Mouse (Mus musculus): ENCODE measurements at regions not wholly inside any gene's neighbourhood (a gene's known extent, or its start where the extent isn't known, plus 50 kb on each side); places are given as distances from the start of the nearest gene placed in this dataset.

GRCm38 (mm10) chr15:68014605-68015305 is 1514.0 kb upstream of the Lrrc6 start:
- no peaks in the 10 kb centered on the region for H3K36me3 ChIP-seq (ENCODE audit: control insufficient read depth, insufficient read depth)
- H3K27me3 ChIP-seq (ENCODE audit: control insufficient read depth, insufficient read depth, low read depth, low read length), result no peaks in the 10 kb centered on the region
- H3K4me2 ChIP-seq (ENCODE audit: low read depth, low read length), result no peak overlapping the region
- 36% methylated on average over 2 of the region's 2 CpGs for WGBS (ENCODE audit: insufficient replicate concordance)
- ATAC-seq (ENCODE audit: low read depth), result no peak
- no peaks in the 10 kb centered on the region for H3K4me1 ChIP-seq (ENCODE audit: control insufficient read depth, low read depth, low read length)
- no peak overlapping the region for H3K9ac ChIP-seq (ENCODE audit: low read depth, low read length)
- H3K9me3 ChIP-seq (replicated peaks; ENCODE audit: control insufficient read depth, low read length), result no peaks in the 10 kb centered on the region
- H3K27ac ChIP-seq (ENCODE audit: low read length), result no peak overlapping the region
- no peak overlapping the region for H3K4me3 ChIP-seq (ENCODE audit: low read depth, low read length)

- no peaks in the 10 kb centered on the region for H3K9me3 ChIP-seq (replicated peaks; ENCODE audit: control insufficient read depth, low read length)
- no peak overlapping the region for H3K9ac ChIP-seq (ENCODE audit: low read depth, low read length)
- H3K27me3 ChIP-seq (ENCODE audit: control insufficient read depth, insufficient read depth, low read depth, low read length), result no peaks in the 10 kb centered on the region
- H3K4me2 ChIP-seq (ENCODE audit: low read depth, low read length), result no peak overlapping the region
- no peak overlapping the region for H3K4me3 ChIP-seq (ENCODE audit: low read depth, low read length)
- WGBS (ENCODE audit: insufficient replicate concordance), result 29% methylated on average over 1 of the region's 1 CpGs
- H3K27ac ChIP-seq (ENCODE audit: low read length), result no peak overlapping the region
- no peaks in the 10 kb centered on the region for H3K4me1 ChIP-seq (ENCODE audit: control insufficient read depth, low read depth, low read length)
- no peak; the same call in 1 of the 2 replicates for ATAC-seq (ENCODE audit: low read depth)
- H3K36me3 ChIP-seq (ENCODE audit: control insufficient read depth, insufficient read depth), result no peaks in the 10 kb centered on the region
Observed at GRCm38 (mm10) chr15:68011162-68011561, 1510.5 kb upstream of the Lrrc6 start.

GRCm38 (mm10) chr15:68010189-68010588 is 1509.5 kb upstream of the Lrrc6 start:
- H3K9me3 ChIP-seq (replicated peaks; ENCODE audit: control insufficient read depth, low read length), result no peaks in the 10 kb centered on the region
- no peaks in the 10 kb centered on the region for H3K4me1 ChIP-seq (ENCODE audit: control insufficient read depth, low read depth, low read length)
- H3K4me2 ChIP-seq (ENCODE audit: low read depth, low read length), result no peak overlapping the region
- no peak overlapping the region for H3K9ac ChIP-seq (ENCODE audit: low read depth, low read length)
- H3K4me3 ChIP-seq (ENCODE audit: low read depth, low read length), result no peak overlapping the region
- no peaks in the 10 kb centered on the region for H3K27me3 ChIP-seq (ENCODE audit: control insufficient read depth, insufficient read depth, low read depth, low read length)
- H3K27ac ChIP-seq (ENCODE audit: low read length), result no peak overlapping the region
- no peaks in the 10 kb centered on the region for H3K36me3 ChIP-seq (ENCODE audit: control insufficient read depth, insufficient read depth)
- WGBS (ENCODE audit: insufficient replicate concordance), result 81% methylated on average over 1 of the region's 1 CpGs
- ATAC-seq (ENCODE audit: low read depth), result no peak

DNA sequence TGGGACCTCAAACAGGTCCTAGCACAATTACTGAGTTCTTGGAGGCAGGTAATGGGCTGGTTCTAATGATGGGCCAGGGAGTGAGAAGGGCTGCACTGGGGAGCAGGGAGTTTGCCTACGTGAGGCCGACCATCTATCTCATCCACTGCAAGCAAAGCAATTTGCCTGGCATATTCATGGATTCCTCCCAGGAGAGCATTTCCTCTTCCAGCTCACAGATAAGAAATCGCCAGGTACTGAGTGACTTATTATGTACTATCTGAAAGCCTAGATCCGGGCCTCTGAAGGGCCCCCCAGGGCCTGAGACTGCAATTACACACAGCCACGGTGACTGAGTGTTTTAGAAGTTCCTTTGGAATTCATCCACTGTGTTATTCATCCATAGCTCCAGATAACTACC is 1504.1 kb upstream of the Lrrc6 start:
- Histone ChIP-seq H3K4me2 (ENCODE audit: low read depth, low read length) (no peak overlapping the region), H3K36me3 (ENCODE audit: control insufficient read depth, insufficient read depth) (no peaks in the 10 kb centered on the region), H3K27me3 (ENCODE audit: control insufficient read depth, insufficient read depth, low read depth, low read length) (no peaks in the 10 kb centered on the region), H3K27ac (ENCODE audit: low read length) (no peak overlapping the region), H3K9me3 (replicated peaks; ENCODE audit: control insufficient read depth, low read length) (no peaks in the 10 kb centered on the region), H3K4me3 (ENCODE audit: low read depth, low read length) (no peak overlapping the region), H3K4me1 (ENCODE audit: control insufficient read depth, low read depth, low read length) (no peaks in the 10 kb centered on the region), H3K9ac (ENCODE audit: low read depth, low read length) (no peak overlapping the region)
- no peak for ATAC-seq (ENCODE audit: low read depth)
- WGBS (ENCODE audit: insufficient replicate concordance), result 52% methylated on average over 5 of the region's 5 CpGs

DNA sequence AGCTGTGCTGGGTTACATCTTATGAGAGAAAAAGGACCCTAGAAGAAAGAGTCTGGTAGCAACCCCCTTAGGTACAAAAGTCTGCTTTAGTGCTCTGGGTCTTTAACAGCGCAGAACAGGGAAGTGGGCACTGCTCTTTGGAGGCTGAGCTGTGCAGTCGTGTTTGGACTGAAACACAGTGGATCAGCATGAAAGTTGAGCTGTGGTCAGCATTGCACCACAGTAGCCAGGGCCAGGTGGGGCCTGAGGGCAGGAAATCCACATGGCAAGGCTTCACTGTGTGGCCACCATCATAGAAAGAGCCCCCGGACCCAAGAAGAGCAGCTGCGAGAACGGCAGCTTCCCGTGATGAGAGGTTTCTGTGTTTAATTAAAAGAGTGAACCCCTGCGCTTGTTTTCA is 1495.8 kb upstream of the Lrrc6 start:
- no peak overlapping the region for H3K4me3 ChIP-seq (ENCODE audit: low read depth, low read length)
- H3K9ac ChIP-seq (ENCODE audit: low read depth, low read length), result no peak overlapping the region
- no peak overlapping the region for H3K4me2 ChIP-seq (ENCODE audit: low read depth, low read length)
- ATAC-seq (ENCODE audit: low read depth), result no peak
- no peaks in the 10 kb centered on the region for H3K9me3 ChIP-seq (replicated peaks; ENCODE audit: control insufficient read depth, low read length)
- H3K27me3 ChIP-seq (ENCODE audit: control insufficient read depth, insufficient read depth, low read depth, low read length), result no peaks in the 10 kb centered on the region
- WGBS (ENCODE audit: insufficient replicate concordance), result 52% methylated on average over 7 of the region's 7 CpGs
- H3K36me3 ChIP-seq (ENCODE audit: control insufficient read depth, insufficient read depth), result no peaks in the 10 kb centered on the region
- H3K27ac ChIP-seq (ENCODE audit: low read length), result no peak overlapping the region
- H3K4me1 ChIP-seq (ENCODE audit: control insufficient read depth, low read depth, low read length), result no peaks in the 10 kb centered on the region

GRCm38 (mm10) chr15:67989428-67990272 is 1488.9 kb upstream of the Lrrc6 start:
- no peak overlapping the region for H3K27ac ChIP-seq (ENCODE audit: low read length)
- H3K27me3 ChIP-seq (ENCODE audit: control insufficient read depth, insufficient read depth, low read depth, low read length), result no peaks in the 10 kb centered on the region
- H3K4me2 ChIP-seq (ENCODE audit: low read depth, low read length), result no peak overlapping the region
- no peaks in the 10 kb centered on the region for H3K36me3 ChIP-seq (ENCODE audit: control insufficient read depth, insufficient read depth)
- 64% methylated on average over 5 of the region's 5 CpGs for WGBS (ENCODE audit: insufficient replicate concordance)
- H3K9ac ChIP-seq (ENCODE audit: low read depth, low read length), result no peak overlapping the region
- no peak overlapping the region for H3K4me3 ChIP-seq (ENCODE audit: low read depth, low read length)
- H3K9me3 ChIP-seq (replicated peaks; ENCODE audit: control insufficient read depth, low read length), result no peaks in the 10 kb centered on the region
- no peaks in the 10 kb centered on the region for H3K4me1 ChIP-seq (ENCODE audit: control insufficient read depth, low read depth, low read length)
- ATAC-seq (ENCODE audit: low read depth), result no peak

DNA sequence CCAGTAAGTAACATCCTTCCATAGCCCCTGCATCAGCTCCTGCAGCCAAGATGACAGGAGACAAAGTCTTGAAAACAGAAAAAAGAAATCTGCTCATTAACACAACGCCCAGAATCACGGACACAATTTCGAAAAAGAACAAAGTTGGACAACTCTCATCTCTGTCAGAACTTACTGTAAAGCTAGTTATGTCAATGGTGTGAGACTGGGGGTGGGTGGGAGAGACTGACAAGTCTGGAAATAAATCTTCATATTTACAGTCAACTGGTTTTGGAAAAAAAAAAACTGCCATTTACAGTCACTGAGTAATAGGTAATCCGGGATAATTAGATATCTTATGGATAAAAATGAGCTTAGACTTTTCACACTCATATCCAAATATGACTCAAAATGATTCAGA is 1487.2 kb upstream of the Lrrc6 start:
- 70% methylated on average over 4 of the region's 4 CpGs for WGBS (ENCODE audit: insufficient replicate concordance)
- no peaks in the 10 kb centered on the region for H3K36me3 ChIP-seq (ENCODE audit: control insufficient read depth, insufficient read depth)
- H3K9me3 ChIP-seq (replicated peaks; ENCODE audit: control insufficient read depth, low read length), result no peaks in the 10 kb centered on the region
- H3K4me2 ChIP-seq (ENCODE audit: low read depth, low read length), result no peak overlapping the region
- H3K27ac ChIP-seq (ENCODE audit: low read length), result no peak overlapping the region
- no peaks in the 10 kb centered on the region for H3K4me1 ChIP-seq (ENCODE audit: control insufficient read depth, low read depth, low read length)
- no peaks in the 10 kb centered on the region for H3K27me3 ChIP-seq (ENCODE audit: control insufficient read depth, insufficient read depth, low read depth, low read length)
- ATAC-seq (ENCODE audit: low read depth), result no peak
- no peak overlapping the region for H3K4me3 ChIP-seq (ENCODE audit: low read depth, low read length)
- no peak overlapping the region for H3K9ac ChIP-seq (ENCODE audit: low read depth, low read length)

- no peak overlapping the region for H3K27ac ChIP-seq (ENCODE audit: low read length)
- no peaks in the 10 kb centered on the region for H3K36me3 ChIP-seq (ENCODE audit: control insufficient read depth, insufficient read depth)
- no peak overlapping the region for H3K4me2 ChIP-seq (ENCODE audit: low read depth, low read length)
- no peaks in the 10 kb centered on the region for H3K27me3 ChIP-seq (ENCODE audit: control insufficient read depth, insufficient read depth, low read depth, low read length)
- no peak overlapping the region for H3K9ac ChIP-seq (ENCODE audit: low read depth, low read length)
- H3K9me3 ChIP-seq (replicated peaks; ENCODE audit: control insufficient read depth, low read length), result no peaks in the 10 kb centered on the region
- 4% methylated on average over 1 of the region's 1 CpGs for WGBS (ENCODE audit: insufficient replicate concordance)
- ATAC-seq (ENCODE audit: low read depth), result no peak
- H3K4me3 ChIP-seq (ENCODE audit: low read depth, low read length), result no peak overlapping the region
- H3K4me1 ChIP-seq (ENCODE audit: control insufficient read depth, low read depth, low read length), result no peaks in the 10 kb centered on the region
Observed at GRCm38 (mm10) chr15:67983253-67983652, 1482.5 kb upstream of the Lrrc6 start.

DNA sequence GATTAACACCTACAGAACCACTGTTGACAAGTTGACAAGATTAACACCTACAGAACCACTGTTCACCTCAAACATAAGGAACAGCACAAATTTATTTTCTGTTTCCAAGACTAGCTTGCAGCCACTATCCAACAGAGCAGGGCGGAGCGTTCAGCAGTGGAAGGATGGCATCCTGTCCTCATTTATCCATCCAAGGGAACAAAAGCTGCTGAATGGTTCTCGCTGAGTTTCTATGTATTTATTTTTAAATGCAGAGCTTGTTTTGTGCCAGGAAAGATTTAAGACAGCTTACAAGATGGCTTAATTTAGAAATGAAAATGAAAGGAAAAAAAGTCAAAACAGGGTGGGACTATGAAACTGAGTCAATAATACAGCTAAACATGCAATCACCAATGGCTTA is 1481.2 kb upstream of the Lrrc6 start:
- 69% methylated on average over 3 of the region's 3 CpGs for WGBS (ENCODE audit: insufficient replicate concordance)
- H3K27ac ChIP-seq (ENCODE audit: low read length), result no peak overlapping the region

More for the DNA sequence above, 1481.2 kb upstream of the Lrrc6 start:
- H3K36me3 ChIP-seq (ENCODE audit: control insufficient read depth, insufficient read depth), result no peaks in the 10 kb centered on the region
- H3K4me2 ChIP-seq (ENCODE audit: low read depth, low read length), result no peak overlapping the region
- no peak overlapping the region for H3K9ac ChIP-seq (ENCODE audit: low read depth, low read length)
- no peaks in the 10 kb centered on the region for H3K27me3 ChIP-seq (ENCODE audit: control insufficient read depth, insufficient read depth, low read depth, low read length)
- no peaks in the 10 kb centered on the region for H3K9me3 ChIP-seq (replicated peaks; ENCODE audit: control insufficient read depth, low read length)
- H3K4me1 ChIP-seq (ENCODE audit: control insufficient read depth, low read depth, low read length), result no peaks in the 10 kb centered on the region
- ATAC-seq (ENCODE audit: low read depth), result no peak
- no peak overlapping the region for H3K4me3 ChIP-seq (ENCODE audit: low read depth, low read length)

Measured in liver, embryonic 16.5 days (tissue).